Mouse (Mus musculus) small intestine, adult 2 months (tissue): Measurements from ENCODE around the gene Col5a3.

ENCODE experiments used
- CTCF ChIP-seq: fragments of 200-500 bp; IDR thresholded peaks from 2 replicates; pipeline ENCODE4 v1.5.1; 2012; ENCODE audit warnings: low read depth, mild to moderate bottlenecking, control low read depth, inconsistent platforms, low read length, moderate library complexity, mixed read lengths; ENCODE audit not compliant: insufficient replicate concordance, insufficient read length; ENCODE audit errors: extremely low read depth
- POLR2A ChIP-seq: fragments of 200-500 bp; IDR thresholded peaks from 2 replicates; pipeline ENCODE4 v1.6.1; 2012; ENCODE audit warnings: low read depth, mild to moderate bottlenecking, control low read depth, inconsistent platforms, low read length, moderate library complexity

DNA sequence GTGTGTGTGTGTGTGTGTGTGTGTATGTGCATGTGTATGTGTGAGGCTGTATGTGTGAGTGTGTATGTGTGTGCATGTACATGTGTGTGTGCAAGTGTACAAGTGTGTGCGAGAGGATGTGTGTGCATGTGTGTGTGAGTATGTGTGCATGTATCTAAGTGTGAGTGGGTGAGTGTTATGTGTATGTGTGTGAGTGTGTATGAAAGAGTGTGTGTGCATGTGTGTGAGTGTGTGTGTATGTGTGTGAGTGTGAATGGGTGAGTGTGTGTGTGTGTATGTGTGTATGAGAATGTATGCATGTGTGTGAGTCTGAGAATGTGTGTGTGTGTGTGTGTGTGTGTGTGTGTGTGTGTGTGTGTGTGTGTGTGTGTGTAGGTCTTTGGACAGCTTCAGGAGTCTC lies 13.3 kb upstream of the Col5a3 start:
- TF ChIP-seq CTCF = no peak
- no peak for TF ChIP-seq POLR2A
